Mouse (Mus musculus): ENCODE results near the gene Maz. TPM values are rescaled to one million over a fixed set of nuclear protein-coding genes. Genes with fewer than 3 reads are reported as not detected.

The Maz gene
- total RNA-seq, 2 experiments from 2014 or later = 55.3 to 57.3 TPM

Small RNAs within 50 kb of the gene (microRNA-seq; reads per million reads assigned to microRNA genes)
- 0 reads per million in 2 experiments for gene Gm44343

Other genes starting within 250 kb of the Maz start
- under 1 TPM; 0.27 to 0.64 TPM for gene Tbx6, start 245.6 kb downstream of the Maz start, total RNA-seq (2021)
- 10 to 100 TPM; 35.6 to 39.0 TPM for gene Ppp4c, start 234.5 kb downstream of the Maz start, total RNA-seq (2021)
- 1 to 10 TPM; 8.4 to 8.6 TPM for gene Fam57b, start 229.4 kb downstream of the Maz start, total RNA-seq (2021)
- gene 4930451I11Rik, start 195.4 kb downstream of the Maz start, total RNA-seq (2021) = not detected
- not detected for gene Doc2a, start 179.6 kb downstream of the Maz start, total RNA-seq (2021)
- 1 to 10 TPM; 5.0 to 6.4 TPM for gene Hirip3, start 165.1 kb downstream of the Maz start, total RNA-seq (2021)
- 10 to 100 TPM; 17.2 to 19.1 TPM for gene Ino80e, start 164.7 kb downstream of the Maz start, total RNA-seq (2021)
- gene Taok2, start 142.3 kb downstream of the Maz start, total RNA-seq (2021) = 10 to 100 TPM; 35.6 to 38.4 TPM
- 10 to 100 TPM; 10.4 to 10.6 TPM for gene Tmem219, start 104.1 kb downstream of the Maz start, total RNA-seq (2021)
- 1 to 10 TPM; 7.4 to 7.5 TPM for gene Kctd13, start 98.2 kb downstream of the Maz start, total RNA-seq (2021)
- not detected for gene Asphd1, start 77.5 kb downstream of the Maz start, total RNA-seq (2021)
- gene Sez6l2, start 76.5 kb downstream of the Maz start, total RNA-seq (2021) = 1 to 10 TPM; 5.5 to 6.2 TPM
- gene Cdipt, start 51.1 kb downstream of the Maz start, total RNA-seq (2021) = 10 to 100 TPM; 43.2 to 45.2 TPM
- under 1 TPM in 1 of 2 experiments, not detected in 1; 0.59 TPM for gene Cdiptos, start 50.9 kb downstream of the Maz start, total RNA-seq (2021)
- 10 to 100 TPM; 59.9 to 68.7 TPM for gene Mvp, start 12.4 kb downstream of the Maz start, total RNA-seq (2021)
- gene Pagr1b, start 10.6 kb downstream of the Maz start, total RNA-seq (2021) = not detected
- 10 to 100 TPM in 1 of 2 experiments, 1 to 10 TPM in 1; 8.3 to 10.7 TPM for gene Pagr1a, start 9.7 kb downstream of the Maz start, total RNA-seq (2021)
- gene Gm42742, start 5.9 kb downstream of the Maz start, total RNA-seq (2021) = 10 to 100 TPM; 24.6 to 27.3 TPM
- under 1 TPM in 1 of 2 experiments, not detected in 1; 0.80 TPM for gene Prrt2, start 5.8 kb downstream of the Maz start, total RNA-seq (2021)
- 1 to 10 TPM in 1 of 2 experiments, under 1 TPM in 1; 0.93 to 1.0 TPM for gene Kif22, start 15.4 kb upstream of the Maz start, total RNA-seq (2021)
- gene Zg16, start 60.3 kb upstream of the Maz start, total RNA-seq (2021) = not detected
- 1 to 10 TPM; 1.3 to 2.9 TPM for gene AI467606, start 64.3 kb upstream of the Maz start, total RNA-seq (2021)
- gene Qprt, start 95.2 kb upstream of the Maz start, total RNA-seq (2021) = under 1 TPM in 1 of 2 experiments, not detected in 1; 0.49 TPM
- 1 to 10 TPM in 1 of 2 experiments, under 1 TPM in 1; 0.55 to 2.6 TPM for gene Spn, start 110.8 kb upstream of the Maz start, total RNA-seq (2021)
- 10 to 100 TPM; 35.1 to 36.9 TPM for gene Cd2bp2, start 169.0 kb upstream of the Maz start, total RNA-seq (2021)
- gene Tbc1d10b, start 181.4 kb upstream of the Maz start, total RNA-seq (2021) = 10 to 100 TPM; 20.8 to 21.6 TPM
- gene Mylpf, start 181.9 kb upstream of the Maz start, total RNA-seq (2021) = 1 to 10 TPM; 1.1 to 3.7 TPM
- gene Zfp553, start 206.0 kb upstream of the Maz start, total RNA-seq (2021) = 1 to 10 TPM; 6.4 to 6.7 TPM
- gene Sept1, start 206.1 kb upstream of the Maz start, total RNA-seq (2021) = 1 to 10 TPM; 3.0 to 7.7 TPM
- gene Zfp771, start 217.2 kb upstream of the Maz start, total RNA-seq (2021) = 10 to 100 TPM; 18.3 to 19.3 TPM
- 10 to 100 TPM; 40.3 to 42.0 TPM for gene Dctpp1, start 233.7 kb upstream of the Maz start, total RNA-seq (2021)
- 10 to 100 TPM; 29.5 to 31.7 TPM for gene Sephs2, start 247.0 kb upstream of the Maz start, total RNA-seq (2021)